In the genomic region with DNA sequence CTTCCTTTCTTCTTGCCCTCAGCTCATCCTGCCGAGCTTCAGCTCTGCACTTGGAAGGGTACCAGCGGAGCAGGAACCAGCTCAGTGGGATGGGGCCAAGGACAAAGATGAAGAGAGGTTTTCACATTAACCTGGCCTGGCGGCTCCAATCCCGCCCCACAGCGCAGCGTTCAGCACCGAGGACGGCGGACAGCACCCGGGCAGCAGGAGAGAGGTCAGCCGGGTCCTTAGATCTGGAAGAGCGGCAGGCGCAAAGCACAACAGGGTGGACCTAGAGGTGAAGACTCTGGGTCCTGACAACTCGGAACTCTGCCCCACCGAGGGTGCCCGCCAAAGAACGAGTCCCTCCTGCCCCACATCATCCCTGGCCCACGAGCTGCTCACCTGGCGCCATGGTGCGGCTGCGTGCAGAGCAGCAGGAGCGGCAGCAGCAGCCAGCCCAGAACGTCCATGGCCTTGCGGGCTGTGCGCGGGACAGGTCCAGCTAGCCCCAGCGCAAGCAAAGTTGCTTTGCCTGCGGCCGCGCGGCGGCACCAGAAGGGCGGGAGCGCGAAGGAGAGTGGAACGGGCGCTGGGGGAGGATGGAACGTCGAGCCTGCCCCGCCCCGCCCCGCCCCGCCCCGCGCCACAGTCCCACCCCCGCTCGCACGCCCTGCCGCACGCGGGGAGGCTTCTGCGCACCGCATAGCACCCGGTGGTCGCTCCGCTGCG, we compare ENCODE assay signal across 10 mouse cellular contexts. TPM values are rescaled to one million over a fixed set of nuclear protein-coding genes. Genes with fewer than 3 reads are reported as not detected.
DNase-seq lines count a peak whose midpoint lies in the region; TF ChIP-seq lines count a peak whose summit lies in the region.
"Had no signal": no experiment of that assay in that cellular context is flagged by ENCODE, and none has a peak within 500 bp of the region (broad histone marks: within the 10 kb centered on the region; RNA-seq: fewer than 3 reads in every experiment).

A gene (minus strand): TSS at position 602 of the 711 bp plus-strand sequence.

- DNase-seq in heart, adult 18-20 months, result peak; percentile 13 to 63
- no peak for DNase-seq in heart, adult 11 months
- DNase-seq in cerebellum, postnatal 14 days, result peak; percentile 81 to 83
- DNase-seq in gastrocnemius, postnatal 10 days, result peak; percentile 74
- peak; percentile 61 for DNase-seq in kidney, adult 11 months
- peak; percentile 43 for DNase-seq in liver
- DNase-seq in thymus, postnatal 25 days, result peak; percentile 44

- no peak within 1 kb of the TSS for H3K4me2 ChIP-seq in myocyte (ENCODE audit: low read depth)

- H3ac ChIP-seq in myocyte (ENCODE audit: control insufficient read depth, insufficient read length), result no peak within 1 kb of the TSS

- no peaks in the 10 kb centered on the region for H3K36me3 ChIP-seq in myocyte (ENCODE audit: control insufficient read depth, insufficient read depth)

- H3K79me2 ChIP-seq in myocyte (ENCODE audit: control insufficient read depth, insufficient read depth), result no peaks in the 10 kb centered on the region

- peaks cover 60% of the 10 kb centered on the region for H3K27me3 ChIP-seq in myocyte (ENCODE audit: control insufficient read depth, insufficient read depth, insufficient read length)

- TF ChIP-seq POLR2A in myocyte (IDR thresholded peaks at IDR 0.05; ENCODE audit: insufficient read length, low read depth), result no peak

- no peak within 1 kb of the TSS for H3K4me3 ChIP-seq in myocyte

TF ChIP-seq in myocyte, 11 proteins besides CTCF, POLR2A, EP300 and RAD21:
- TF ChIP-seq MYOD1 (IDR thresholded peaks at IDR 0.05; ENCODE audit: control insufficient read depth in 1 of 3, insufficient read length in 2 of 3, low read depth in 2 of 3) (no peak), REST (IDR thresholded peaks at IDR 0.05; ENCODE audit: insufficient read depth, insufficient read length) (peak; percentile 94), MYOG (IDR thresholded peaks at IDR 0.05; ENCODE audit: control insufficient read depth in 1 of 3, insufficient read depth in 1 of 3, insufficient read length in 2 of 3, low read depth in 2 of 3) (peak in 1 of 3 experiments; percentile 20), POLR2AphosphoS2 (IDR thresholded peaks at IDR 0.05; ENCODE audit: insufficient read length, low read depth) (no peak), MAX (IDR thresholded peaks at IDR 0.05; ENCODE audit: low read depth) (no peak), USF1 (IDR thresholded peaks at IDR 0.05; ENCODE audit: low read depth) (no peak)
TF ChIP-seq in myocyte: peak in this region for 2.

RNA-seq across cellular contexts. Expression of the gene that starts here (rescaled TPM):
- total RNA-seq in heart, adult 18-20 months (2021), result not detected
- under 1 TPM; 0.81 to 0.96 TPM for total RNA-seq in gastrocnemius, postnatal 10 days (2021)
- polyA plus RNA-seq in myocyte (2012; fragmentation: generic; extraction: Trizol), result 0.10 TPM
- total RNA-seq: neutrophil, adult 5-6 weeks had no signal
- polyA plus RNA-seq: C2C12 had no signal

Comparison
In these comparisons a context has a peak if more than half of its experiments do, and no peak if none do; other contexts are left out.
1. Peak in DNase-seq in heart, adult 18-20 months; RNA of the gene not detected or under 1 TPM.
2. Peak in DNase-seq in gastrocnemius, postnatal 10 days; RNA of the gene not detected or under 1 TPM.